Mouse (Mus musculus) left cerebral cortex, adult 6 months (tissue): ENCODE data around the gene Atp10b. TPM values are rescaled to one million over a fixed set of nuclear protein-coding genes. Genes with fewer than 3 reads are reported as not detected.

Experiments used
- long read RNA-seq, 2 experiments: library from polyadenylated mRNA; unstranded; transcript quantifications; one replicate each; pipeline ENCODE4 v2.0.0; 2019 to 2020
- polyA plus RNA-seq: library from polyadenylated mRNA; unstranded; fragments of <200 nt; fragmentation: Nextera tagmentation; gene quantifications from 2 replicates; pipeline ENCODE4 v1.2.3, GENCODE M21; 2021

The Atp10b gene
- polyA plus RNA-seq: 0.24 and 0.33 TPM in 2 replicates
- long read RNA-seq, experiment 1, partial matches to known transcripts: 0 of 1 reads
- long read RNA-seq, experiment 1, other reads (novel, unspliced or antisense): 1 of 1 reads
- long read RNA-seq, experiment 2, partial matches to known transcripts: 0 of 1 reads
- long read RNA-seq, experiment 2, other reads (novel, unspliced or antisense): 1 of 1 reads

GRCm38 (mm10) chr11:43149577-43149976 lies at the start of gene Atp10b:
TSS of gene Atp10b (plus strand) at chr11:43149877.

Other genes starting within 250 kb of the Atp10b start
- not detected in 2 replicates for gene Gm9972, start 114.1 kb upstream of the Atp10b start, polyA plus RNA-seq